Mouse (Mus musculus) embryonic facial prominence, embryonic 10.5 days (tissue): ENCODE results near the gene Myh2. TPM values are rescaled to one million over a fixed set of nuclear protein-coding genes. Genes with fewer than 3 reads are reported as not detected.

Experiments
- DNase-seq: peaks from one replicate; pipeline ENCODE4 v3.0.0-alpha.2; 2017; ENCODE audit warnings: low spot score
- H3K27ac ChIP-seq: fragments of 300-500 bp; sonication (generic); replicated peaks from 2 replicates; pipeline ENCODE4 v1.5.1; 2016; ENCODE audit warnings: mild to moderate bottlenecking
- H3K27me3 ChIP-seq: fragments of 300-500 bp; sonication (generic); replicated peaks from 2 replicates; pipeline ENCODE4 v1.6.1; 2016; ENCODE audit warnings: low read depth, mild to moderate bottlenecking; ENCODE audit not compliant: poor library complexity, severe bottlenecking
- H3K36me3 ChIP-seq: fragments of 300-500 bp; sonication (generic); replicated peaks from 2 replicates; pipeline ENCODE4 v1.6.1; 2016; ENCODE audit warnings: mild to moderate bottlenecking, moderate library complexity
- H3K4me1 ChIP-seq: fragments of 300-500 bp; sonication (generic); 2 replicates; pipeline ENCODE4 v1.6.1; 2016
- H3K4me3 ChIP-seq: fragments of 300-500 bp; sonication (generic); 2 replicates; pipeline ENCODE4 v1.5.1; 2016; ENCODE audit warnings: mild to moderate bottlenecking, moderate library complexity
- H3K9me3 ChIP-seq: fragments of 300-500 bp; sonication (generic); 2 replicates; pipeline ENCODE4 v1.6.1; 2016; ENCODE audit warnings: mild to moderate bottlenecking
- WGBS: fragments of 180-500 bp; shearing (Covaris S2); methylation state at CpG from one replicate; pipeline ENCODE4 v1.1.7; 2016; 5-methylcytosine and 5-hydroxymethylcytosine counted together
- polyA plus RNA-seq: library from polyadenylated mRNA; unstranded; fragments of >200 nt; fragmentation: Nextera tagmentation; extraction: Ambion mirVana; gene quantifications from 2 replicates; pipeline ENCODE4 v1.2.1, GENCODE M21; 2016

Myh2 gene
- polyA plus RNA-seq, 1 experiment from 2014 or later, result 0.04 TPM

DNA sequence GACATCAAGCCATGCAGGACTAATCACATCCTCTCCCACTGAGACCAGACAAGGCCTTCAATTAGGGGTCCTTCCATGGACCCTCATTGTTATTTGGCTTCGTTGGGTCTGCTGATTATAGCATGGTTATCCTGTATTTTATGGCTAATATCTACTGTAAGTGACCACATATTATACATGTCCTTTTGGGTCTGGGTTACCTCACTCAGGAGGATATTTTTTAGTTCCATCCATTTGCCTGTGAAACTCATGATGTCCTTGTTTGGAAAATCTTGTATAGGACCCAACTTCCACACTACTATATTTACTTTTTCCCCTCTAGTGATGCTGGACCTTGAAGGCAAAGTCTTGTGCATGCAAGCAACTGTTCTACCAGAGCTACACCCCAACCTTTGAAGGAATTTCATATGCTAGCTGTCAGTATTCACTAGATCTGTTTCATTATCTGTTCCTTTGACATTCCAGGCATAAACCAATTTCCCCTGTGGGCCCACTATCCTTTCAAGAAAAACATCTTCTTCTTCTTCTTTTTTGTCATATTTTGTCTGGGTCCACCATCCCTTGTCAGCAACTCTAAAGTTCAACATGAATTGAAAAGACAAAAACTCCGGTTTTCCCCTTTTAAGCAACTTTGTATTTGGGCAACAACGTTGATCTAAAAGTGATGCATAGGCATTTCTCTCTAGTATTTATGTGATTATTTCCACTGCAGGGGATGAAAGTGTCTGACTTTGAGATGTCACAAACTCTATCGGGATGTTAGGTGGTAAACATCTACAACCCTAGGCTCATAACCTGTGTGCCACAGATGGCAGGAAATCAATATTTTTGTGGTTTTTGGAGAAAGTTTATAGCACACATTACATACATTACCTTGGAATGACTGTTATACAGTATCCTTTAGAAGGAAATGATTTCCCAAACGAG, 25.1 kb upstream of the Myh2 start:
- Histone ChIP-seq H3K27me3 (no peaks in the 10 kb centered on the region), H3K27ac (no peak overlapping the region), H3K9me3 (no peaks in the 10 kb centered on the region), H3K36me3 (no peaks in the 10 kb centered on the region), H3K4me1 (peaks cover 7% of the 10 kb centered on the region), H3K4me3 (no peak overlapping the region)
- WGBS, result 85% methylated on average over 5 of the region's 5 CpGs
- DNase-seq, result no peak

DNA sequence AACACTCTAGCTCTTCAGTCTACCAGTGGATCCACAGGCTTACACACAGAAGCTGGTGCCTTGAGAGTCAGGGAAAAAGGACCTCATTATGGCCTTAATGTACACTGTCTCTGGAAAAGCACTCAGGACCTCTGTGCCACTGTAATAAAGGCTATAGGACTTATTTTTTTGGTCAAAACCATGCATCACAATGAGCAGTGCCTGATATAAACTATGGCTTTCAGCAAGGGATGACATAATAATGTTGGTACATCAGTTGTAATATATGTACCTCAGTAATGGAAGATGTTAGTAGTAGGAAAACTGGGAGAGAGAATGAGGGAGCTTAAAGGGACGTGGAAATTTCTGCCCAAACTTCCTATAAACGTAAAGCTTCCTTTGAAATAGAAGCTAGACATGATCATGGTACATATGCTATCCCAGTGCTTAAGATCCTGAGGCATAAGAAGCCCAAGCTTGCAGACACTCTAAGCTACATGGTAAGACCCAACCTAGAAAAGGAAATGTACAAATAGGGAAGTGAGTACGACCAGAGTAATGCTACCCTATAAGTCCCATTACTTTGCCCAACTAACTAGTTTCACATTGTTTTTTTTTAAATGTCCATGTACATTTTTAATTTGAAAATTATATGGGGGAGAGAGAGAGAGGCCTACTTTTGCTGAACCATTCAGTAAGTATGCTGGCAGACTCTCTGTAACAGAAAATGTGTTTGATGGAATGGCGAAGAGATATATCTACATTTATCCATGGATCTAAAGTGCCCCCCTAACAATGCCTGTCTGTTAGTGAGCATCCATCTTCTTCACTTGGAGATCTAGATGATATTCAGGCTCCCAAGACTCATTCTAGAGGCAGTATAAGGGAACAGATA, 24.2 kb upstream of the Myh2 start:
- Histone ChIP-seq H3K9me3 (no peaks in the 10 kb centered on the region), H3K27ac (no peak overlapping the region), H3K36me3 (no peaks in the 10 kb centered on the region), H3K4me1 (peaks cover 7% of the 10 kb centered on the region), H3K27me3 (no peaks in the 10 kb centered on the region), H3K4me3 (no peak overlapping the region)
- no peak for DNase-seq
- WGBS, result 92% methylated on average over 4 of the region's 4 CpGs

DNA sequence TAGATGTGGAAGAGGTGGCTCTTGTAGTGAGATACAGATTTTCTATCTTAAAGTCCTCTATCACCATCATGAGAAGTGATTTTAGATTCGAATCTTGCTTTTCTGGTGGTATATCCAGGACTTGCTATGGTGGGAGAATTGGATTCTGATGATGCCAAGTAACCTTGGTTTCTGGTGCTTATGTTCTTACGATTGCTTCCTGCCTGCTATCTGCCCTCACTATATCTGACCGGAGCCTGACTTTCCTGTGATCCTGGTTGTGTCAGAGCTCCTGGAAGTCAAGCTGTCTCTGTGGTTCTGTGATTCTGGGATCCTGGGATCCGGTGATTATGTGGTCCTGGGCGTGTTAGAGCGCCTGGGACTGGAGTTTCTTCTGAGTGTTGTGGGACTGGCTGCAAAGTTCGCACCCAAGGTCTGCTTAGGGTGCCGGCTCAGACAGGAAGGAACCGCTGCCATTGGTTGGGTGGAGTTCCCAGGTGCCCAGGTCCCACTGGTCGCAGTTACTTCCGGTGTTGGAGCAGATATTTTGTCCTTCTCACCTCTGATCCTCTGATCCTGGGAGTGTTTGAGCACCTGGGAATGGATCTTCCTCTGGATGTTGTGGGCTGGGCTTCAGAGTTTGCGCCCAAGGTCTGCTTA, 23.4 kb upstream of the Myh2 start:
- DNase-seq, result no peak
- WGBS, result 93% methylated on average over 12 of the region's 12 CpGs
- Histone ChIP-seq H3K4me1 (no peaks in the 10 kb centered on the region; the same call in 1 of the 2 replicates), H3K36me3 (no peaks in the 10 kb centered on the region), H3K27me3 (no peaks in the 10 kb centered on the region), H3K4me3 (no peak overlapping the region), H3K9me3 (no peaks in the 10 kb centered on the region), H3K27ac (no peak overlapping the region)

DNA sequence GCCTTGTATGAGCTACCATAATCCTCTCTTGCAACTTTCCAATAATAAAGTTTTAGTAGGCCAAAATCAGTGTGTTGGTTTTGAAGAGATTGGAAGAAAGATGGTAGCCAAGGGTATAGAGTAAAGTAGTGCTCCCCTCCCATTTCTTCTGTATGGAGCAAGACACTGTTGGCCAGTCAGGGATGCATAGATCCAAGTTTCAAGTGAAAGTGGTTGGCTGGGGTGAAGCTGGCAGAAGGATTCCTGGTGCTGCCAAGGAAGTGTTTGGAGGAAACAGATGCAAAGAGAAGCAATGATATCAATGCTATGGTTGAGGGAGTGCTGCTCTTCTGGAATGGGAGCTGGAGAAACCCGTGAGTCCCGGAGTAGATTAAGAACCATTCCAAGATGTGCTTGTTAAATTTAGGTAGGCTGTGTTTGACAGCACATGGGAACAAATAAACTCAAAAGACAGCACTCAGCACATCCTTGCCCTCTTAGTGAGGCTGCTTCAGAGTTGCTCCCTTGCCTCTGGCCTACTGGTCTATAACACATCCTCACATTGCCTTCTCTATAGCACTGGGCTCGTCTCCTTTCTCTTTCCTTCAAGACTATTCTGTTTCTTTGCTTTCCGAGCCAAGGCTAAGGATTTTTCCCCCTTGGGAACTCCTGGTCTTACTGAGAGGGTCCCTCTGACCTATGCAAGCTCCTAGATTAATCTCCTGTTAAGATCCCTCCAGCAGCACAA, 22.4 kb upstream of the Myh2 start:
- no peaks in the 10 kb centered on the region for H3K36me3 ChIP-seq
- no peaks in the 10 kb centered on the region for H3K9me3 ChIP-seq
- peaks cover 3% of the 10 kb centered on the region; the same call in 1 of the 2 replicates for H3K4me1 ChIP-seq
- no peaks in the 10 kb centered on the region for H3K27me3 ChIP-seq
- H3K4me3 ChIP-seq, result no peak overlapping the region
- DNase-seq, result no peak
- H3K27ac ChIP-seq, result no peak overlapping the region
- 83% methylated on average over 4 of the region's 4 CpGs for WGBS

DNA sequence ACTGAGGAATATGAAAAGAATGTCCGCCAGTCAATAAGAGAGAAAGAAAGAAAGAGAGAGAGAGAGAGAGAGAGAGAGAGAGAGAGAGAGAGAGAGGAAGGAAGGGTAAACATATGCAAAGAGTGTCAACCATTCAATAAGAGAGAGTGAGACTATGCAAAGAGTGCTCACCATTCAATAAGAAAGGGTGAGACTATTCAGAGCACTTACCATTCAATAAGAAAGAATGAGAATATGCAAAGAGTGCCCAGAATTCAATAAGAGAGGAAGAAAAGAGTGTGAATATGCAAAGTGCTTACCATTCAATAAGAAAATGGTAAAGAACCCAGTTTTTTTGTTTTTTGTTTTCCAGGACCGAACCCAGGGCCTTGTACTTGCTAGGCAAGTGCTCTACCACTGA, 20.6 kb upstream of the Myh2 start:
- peaks cover 3% of the 10 kb centered on the region; the same call in 1 of the 2 replicates for H3K4me1 ChIP-seq
- no peak overlapping the region for H3K4me3 ChIP-seq
- no peaks in the 10 kb centered on the region for H3K36me3 ChIP-seq
- H3K9me3 ChIP-seq, result no peaks in the 10 kb centered on the region
- H3K27me3 ChIP-seq, result no peaks in the 10 kb centered on the region
- 90% methylated on average over 2 of the region's 2 CpGs for WGBS
- DNase-seq, result no peak
- no peak overlapping the region for H3K27ac ChIP-seq

DNA sequence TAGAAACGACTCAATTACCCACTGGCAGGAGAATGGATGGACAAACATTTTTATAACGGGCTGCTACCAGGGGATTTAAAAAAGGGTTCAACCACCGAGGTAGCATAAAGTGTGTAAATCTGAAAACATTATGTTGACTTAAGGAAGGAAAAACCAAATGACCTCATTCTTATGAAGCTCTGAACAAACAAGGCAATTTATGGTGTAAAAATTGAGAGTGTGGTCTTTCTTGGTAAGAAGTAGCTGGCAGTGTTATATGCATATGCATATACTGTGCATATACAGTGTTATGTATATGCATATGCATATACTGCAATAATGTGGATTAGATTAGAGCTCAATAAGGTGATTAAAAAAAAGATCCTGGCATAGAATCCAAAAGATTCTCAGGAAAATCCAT, 19.7 kb upstream of the Myh2 start:
- Histone ChIP-seq H3K4me3 (no peak overlapping the region), H3K27ac (no peak overlapping the region), H3K4me1 (peaks cover 3% of the 10 kb centered on the region; the same call in 1 of the 2 replicates), H3K9me3 (no peaks in the 10 kb centered on the region), H3K36me3 (no peaks in the 10 kb centered on the region), H3K27me3 (no peaks in the 10 kb centered on the region)
- 83% methylated on average over 3 of the region's 3 CpGs for WGBS
- DNase-seq, result no peak

DNA sequence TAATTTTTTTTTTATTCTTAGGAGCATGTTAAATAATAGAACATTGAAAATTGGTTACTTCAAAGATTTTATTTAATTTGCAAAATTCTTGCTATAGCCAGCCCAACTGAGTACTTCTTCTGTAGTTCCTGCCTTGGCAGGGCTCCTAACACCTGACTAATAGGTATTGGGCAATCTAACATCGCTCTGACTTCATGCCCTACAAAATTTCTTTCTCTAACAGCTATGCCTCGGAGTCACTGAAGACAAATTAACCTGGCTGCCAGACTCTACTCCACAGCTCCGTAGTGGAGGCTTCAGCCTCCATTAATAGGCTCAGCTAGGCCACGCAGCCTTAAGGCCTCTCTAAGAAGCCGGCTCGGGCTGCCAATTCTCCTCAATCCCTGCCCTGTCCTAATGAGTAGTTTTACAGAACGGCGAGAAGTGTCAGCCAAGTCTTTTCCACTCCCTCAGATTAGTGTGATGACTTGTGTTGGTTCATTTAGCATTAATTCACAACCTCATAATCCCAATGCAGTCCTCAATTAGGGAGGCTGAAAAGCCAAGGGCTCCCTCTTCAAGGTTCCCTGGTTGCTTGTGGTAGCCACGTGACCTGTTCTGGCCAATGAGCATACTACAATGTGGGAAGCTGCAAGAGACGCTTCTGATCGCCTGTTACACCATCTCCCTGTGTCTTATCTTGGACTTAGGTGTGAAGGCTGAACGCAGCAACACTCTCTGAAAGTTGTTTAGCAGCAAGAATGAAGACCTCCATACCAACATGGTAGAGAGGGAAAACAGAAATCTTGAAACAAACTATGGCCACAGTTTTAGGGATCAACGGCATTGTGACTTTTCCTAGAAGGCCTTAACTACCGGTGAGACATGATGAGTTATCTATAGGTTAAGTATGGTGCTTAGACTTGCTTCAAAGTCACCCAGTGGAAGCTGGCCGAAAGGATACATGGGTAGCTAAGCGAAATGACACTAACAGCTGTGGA, 18.9 kb upstream of the Myh2 start:
- H3K27me3 ChIP-seq, result no peaks in the 10 kb centered on the region
- no peaks in the 10 kb centered on the region for H3K9me3 ChIP-seq
- no peaks in the 10 kb centered on the region for H3K36me3 ChIP-seq
- H3K4me3 ChIP-seq, result no peak overlapping the region
- 87% methylated on average over 16 of the region's 16 CpGs for WGBS
- H3K27ac ChIP-seq, result no peak overlapping the region
- peaks cover 3% of the 10 kb centered on the region; the same call in 1 of the 2 replicates for H3K4me1 ChIP-seq
- DNase-seq, result no peak

DNA sequence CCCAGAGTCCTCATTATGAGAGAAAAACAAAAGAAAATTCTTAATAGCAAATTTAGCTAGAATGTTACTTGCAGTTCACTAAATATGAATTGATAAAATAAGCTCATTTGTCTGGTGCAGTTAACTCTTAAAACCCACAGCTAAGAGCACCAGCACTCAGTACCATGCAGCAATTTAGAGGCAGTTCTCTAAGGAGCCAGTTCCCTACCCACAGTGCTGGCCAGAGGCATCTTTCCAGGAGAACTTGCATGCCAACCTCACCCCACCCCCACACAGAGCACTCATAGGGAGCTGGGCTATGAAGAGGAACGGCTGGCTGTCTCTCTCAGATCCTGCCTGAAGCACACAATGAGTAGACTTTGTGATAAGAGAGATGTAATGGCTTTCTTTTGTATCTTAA, 17.7 kb upstream of the Myh2 start:
- Histone ChIP-seq H3K27ac (no peak overlapping the region), H3K4me3 (no peak overlapping the region), H3K4me1 (peaks cover 3% of the 10 kb centered on the region; the same call in 1 of the 2 replicates), H3K9me3 (no peaks in the 10 kb centered on the region), H3K36me3 (no peaks in the 10 kb centered on the region), H3K27me3 (no peaks in the 10 kb centered on the region)
- WGBS, result 22% methylated on average over 1 of the region's 1 CpGs
- DNase-seq, result no peak

DNA sequence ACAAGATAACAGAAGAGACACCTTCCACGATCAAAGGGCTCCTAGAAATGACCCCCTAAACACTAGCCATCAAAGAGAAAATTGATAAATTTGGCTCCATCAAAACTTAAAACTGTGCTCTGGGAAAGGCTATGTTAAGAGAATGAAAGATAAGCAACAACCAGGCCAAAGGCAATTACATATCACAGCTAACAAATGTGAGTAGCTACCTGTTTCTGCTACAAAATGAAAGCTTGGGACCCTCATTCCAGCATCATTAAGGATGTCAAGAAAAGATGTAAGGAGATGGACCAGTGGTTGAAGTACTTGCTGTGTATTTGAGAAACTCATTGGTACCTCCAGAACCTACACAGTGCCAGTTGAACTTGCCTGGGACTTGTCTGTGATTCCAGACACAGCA, 17.0 kb upstream of the Myh2 start:
- no peak for DNase-seq
- H3K27me3 ChIP-seq, result no peaks in the 10 kb centered on the region
- 89% methylated on average over 1 of the region's 1 CpGs for WGBS
- H3K9me3 ChIP-seq, result no peaks in the 10 kb centered on the region
- no peak overlapping the region for H3K27ac ChIP-seq
- no peak overlapping the region for H3K4me3 ChIP-seq
- H3K4me1 ChIP-seq, result peaks cover 3% of the 10 kb centered on the region; the same call in 1 of the 2 replicates
- no peaks in the 10 kb centered on the region for H3K36me3 ChIP-seq

DNA sequence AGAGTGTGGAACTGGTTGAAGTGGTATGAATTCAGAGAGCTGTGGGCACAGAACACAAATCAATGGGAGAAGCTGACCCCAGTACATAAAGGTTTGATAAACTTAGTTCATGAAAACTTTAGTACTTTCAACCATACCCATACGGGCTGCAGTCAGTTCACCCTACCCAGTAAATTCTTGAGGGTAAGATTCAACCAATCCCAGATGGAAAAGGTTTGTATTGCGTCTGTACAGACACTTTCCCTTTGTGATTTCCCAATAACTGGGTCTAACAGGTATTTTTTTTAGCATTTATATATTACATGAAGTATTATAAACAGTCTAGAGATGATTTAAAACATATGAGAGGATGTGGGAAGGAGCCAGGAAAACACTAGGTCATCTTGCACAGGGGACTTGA, 15.2 kb upstream of the Myh2 start:
- H3K27ac ChIP-seq, result no peak overlapping the region
- no peaks in the 10 kb centered on the region for H3K9me3 ChIP-seq
- DNase-seq, result no peak
- no peaks in the 10 kb centered on the region for H3K36me3 ChIP-seq
- no peaks in the 10 kb centered on the region for H3K27me3 ChIP-seq
- peaks cover 3% of the 10 kb centered on the region; the same call in 1 of the 2 replicates for H3K4me1 ChIP-seq
- no peak overlapping the region for H3K4me3 ChIP-seq
- WGBS, result 93% methylated on average over 2 of the region's 2 CpGs

DNA sequence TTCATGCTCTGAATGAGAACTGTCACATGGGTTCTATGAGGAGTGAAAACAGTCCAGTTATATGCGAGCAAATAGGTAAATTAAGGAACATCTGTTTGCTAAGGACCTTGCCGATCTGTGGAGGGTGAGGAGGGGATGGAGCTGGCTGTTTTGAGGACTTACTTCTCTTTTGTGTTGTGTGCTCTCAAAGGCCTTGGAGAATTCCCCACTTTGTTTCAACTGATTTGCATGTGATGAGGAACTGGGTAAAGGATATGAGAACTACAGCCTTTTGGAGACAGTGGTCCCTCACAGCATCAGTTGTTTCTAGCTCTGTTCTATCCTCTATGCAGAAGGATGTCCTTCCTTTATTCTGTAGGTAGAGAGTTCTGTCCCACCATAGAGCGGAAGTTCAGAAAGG, 10.7 kb upstream of the Myh2 start:
- WGBS, result 85% methylated on average over 3 of the region's 3 CpGs
- no peak for DNase-seq
- Histone ChIP-seq H3K9me3 (no peaks in the 10 kb centered on the region), H3K36me3 (no peaks in the 10 kb centered on the region), H3K27ac (no peak overlapping the region), H3K27me3 (no peaks in the 10 kb centered on the region), H3K4me3 (no peak overlapping the region), H3K4me1 (no peaks in the 10 kb centered on the region)
